Mouse (Mus musculus) brain, embryonic 14.5 days (tissue): Measurements from ENCODE around the gene Mfsd1.

Experiments used
- CTCF ChIP-seq: fragments of 200-500 bp; IDR thresholded peaks from 2 replicates; pipeline ENCODE4 v1.5.1; 2012; ENCODE audit warnings: inconsistent platforms, mild to moderate bottlenecking, moderate library complexity, borderline replicate concordance; ENCODE audit not compliant: insufficient read depth, insufficient read length; ENCODE audit errors: extremely low read depth
- POLR2A ChIP-seq: fragments of 200-500 bp; IDR thresholded peaks from 2 replicates; pipeline ENCODE4 v1.6.1; 2012; ENCODE audit warnings: mild to moderate bottlenecking, inconsistent platforms, borderline replicate concordance; ENCODE audit not compliant: poor library complexity, insufficient read depth, insufficient read length, severe bottlenecking; ENCODE audit errors: extremely low read depth

DNA sequence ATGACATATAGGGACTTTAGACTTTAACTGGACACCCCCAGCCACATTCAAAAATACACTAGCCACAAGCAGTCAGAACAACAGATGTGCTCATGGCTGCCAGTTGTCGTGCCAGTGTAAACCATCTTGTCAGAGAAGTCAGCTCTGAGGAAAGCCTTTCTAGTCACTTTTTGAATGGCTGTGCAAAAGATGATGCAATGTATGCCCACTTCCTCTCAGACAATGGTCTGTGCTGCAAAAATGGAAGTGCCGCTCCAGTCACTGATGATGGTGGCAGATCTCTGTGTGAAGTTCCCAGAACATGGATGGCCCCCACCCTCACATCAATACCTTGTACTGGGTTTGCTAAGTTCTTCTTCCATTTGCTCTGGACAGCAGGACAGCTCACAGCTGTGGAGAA, 6.3 kb upstream of the Mfsd1 start:
- no peak for TF ChIP-seq CTCF
- TF ChIP-seq POLR2A, result no peak
